Comparison of ENCODE assay signal across 13 mouse cellular contexts in genomic region chr8:122660022-122660421, GRCm38 (mm10). TPM values are rescaled to one million over a fixed set of nuclear protein-coding genes. Genes with fewer than 3 reads are reported as not detected.
DNase-seq lines count a peak whose midpoint lies in the region; ATAC-seq and TF ChIP-seq lines count a peak whose summit lies in the region.
"Had no signal": no experiment of that assay in that cellular context is flagged by ENCODE, and none has a peak within 500 bp of the region (broad histone marks: within the 10 kb centered on the region; RNA-seq: fewer than 3 reads in every experiment).

No protein-coding gene starts in this region.

- 75% methylated on average over 2 of the region's 2 CpGs for WGBS in hindbrain, postnatal 0 days
- 60% methylated on average over 2 of the region's 2 CpGs for WGBS in hindbrain, embryonic 13.5 days

- 0 out of 2 replicates have a peak, but pooled peaks cover 4% of the 10 kb centered on the region for H3K36me3 ChIP-seq in hindbrain, postnatal 0 days (ENCODE audit: insufficient read depth, low read length)
- no peaks in the 10 kb centered on the region for H3K36me3 ChIP-seq in hindbrain, embryonic 13.5 days
- H3K36me3 ChIP-seq in testis, adult 2 months (ENCODE audit: control insufficient read depth, insufficient read depth, low read length) = no peaks in the 10 kb centered on the region
- H3K36me3 ChIP-seq in splenic B cell, adult 2 months (ENCODE audit: control insufficient read depth, insufficient read depth, low read length, poor library complexity, severe bottlenecking) = no peaks in the 10 kb centered on the region

- peak; percentile 59 for TF ChIP-seq CTCF in hindbrain, postnatal 0 days (IDR thresholded peaks at IDR 0.05; ENCODE audit: low read depth)
- peak; percentile 83; the same call in 1 of the 2 replicates for TF ChIP-seq CTCF in testis, adult 2 months (IDR thresholded peaks at IDR 0.05; ENCODE audit: control insufficient read depth, insufficient read depth, insufficient replicate concordance, low read depth, low read length)
- peak; percentile 45 for TF ChIP-seq CTCF in cortical plate, adult 2 months (IDR thresholded peaks at IDR 0.05; ENCODE audit: extremely low read depth, insufficient read depth, low read length)

- no peaks in the 10 kb centered on the region for H3K9me3 ChIP-seq in hindbrain, postnatal 0 days (ENCODE audit: low read length)
- H3K9me3 ChIP-seq in hindbrain, embryonic 13.5 days = no peaks in the 10 kb centered on the region

- H3K4me3 ChIP-seq in hindbrain, postnatal 0 days (ENCODE audit: low read length) = no peak overlapping the region
- no peak overlapping the region for H3K4me3 ChIP-seq in hindbrain, embryonic 13.5 days
- H3K4me3 ChIP-seq in testis, adult 2 months (ENCODE audit: control insufficient read depth, low read depth, low read length) = no peak overlapping the region
- no peak overlapping the region for H3K4me3 ChIP-seq in cortical plate, adult 2 months (ENCODE audit: insufficient read depth, low read length)

- no peaks in the 10 kb centered on the region for H3K27me3 ChIP-seq in hindbrain, postnatal 0 days (ENCODE audit: insufficient read depth, low read length)
- H3K27me3 ChIP-seq in hindbrain, embryonic 13.5 days = no peaks in the 10 kb centered on the region
- no peaks in the 10 kb centered on the region for H3K27me3 ChIP-seq in testis, adult 2 months (ENCODE audit: control insufficient read depth, insufficient read depth, low read length)
- no peaks in the 10 kb centered on the region for H3K27me3 ChIP-seq in splenic B cell, adult 2 months (ENCODE audit: control insufficient read depth, insufficient read depth, low read length, poor library complexity, severe bottlenecking)

- ATAC-seq in hindbrain, postnatal 0 days = no peak
- no peak for ATAC-seq in hindbrain, embryonic 13.5 days (ENCODE audit: low FRiP score)

- H3K9ac ChIP-seq in hindbrain, postnatal 0 days (replicated peaks; ENCODE audit: low read length) = no peak overlapping the region
- H3K9ac ChIP-seq in hindbrain, embryonic 13.5 days = no peak overlapping the region

- TF ChIP-seq POLR2A in testis, adult 2 months (IDR thresholded peaks at IDR 0.05; ENCODE audit: control insufficient read depth, low read depth, low read length) = no peak
- no peak for TF ChIP-seq POLR2A in cortical plate, adult 2 months (IDR thresholded peaks at IDR 0.05; ENCODE audit: extremely low read depth, insufficient read depth, low read length)

- no peak overlapping the region for H3K27ac ChIP-seq in hindbrain, postnatal 0 days
- no peak overlapping the region for H3K27ac ChIP-seq in hindbrain, embryonic 13.5 days
- no peak overlapping the region for H3K27ac ChIP-seq in testis, adult 2 months (ENCODE audit: control insufficient read depth, insufficient read depth, low read depth, low read length)
- H3K27ac ChIP-seq in cortical plate, adult 2 months (ENCODE audit: insufficient read depth, low read length) = no peak overlapping the region

- no peak overlapping the region for H3K4me2 ChIP-seq in hindbrain, postnatal 0 days (ENCODE audit: low read depth, low read length)
- no peak overlapping the region for H3K4me2 ChIP-seq in hindbrain, embryonic 13.5 days
- H3K4me2 ChIP-seq: heart, embryonic 11.5 days had no signal

- peaks cover under 1% of the 10 kb centered on the region for H3K4me1 ChIP-seq in hindbrain, postnatal 0 days (ENCODE audit: insufficient read depth, low read length)
- H3K4me1 ChIP-seq in hindbrain, embryonic 13.5 days (replicated peaks) = peaks cover 95% of the 10 kb centered on the region
- peaks cover 3% of the 10 kb centered on the region for H3K4me1 ChIP-seq in testis, adult 2 months (ENCODE audit: control insufficient read depth, insufficient read depth, low read length)
- H3K4me1 ChIP-seq in cortical plate, adult 2 months (ENCODE audit: control insufficient read depth, insufficient read depth, low read length) = peaks cover 15% of the 10 kb centered on the region

- DNase-seq in hindbrain, postnatal 0 days (ENCODE audit: low spot score) = no peak
- no peak for DNase-seq in testis, postnatal 14 days (ENCODE audit: low spot score)
- DNase-seq in splenic B cell, adult 2 months (ENCODE audit: low read depth, low spot score) = peak; percentile 56
- DNase-seq in urinary bladder, postnatal 36 days (ENCODE audit: low spot score in 2 of 2) = no peak
- no peak for DNase-seq in MN1 (ENCODE audit: low spot score)
- DNase-seq: cerebellum, adult 11 months had no signal

RNA-seq across cellular contexts. Expression of gene Pabpn1l, which starts 37.5 kb away (rescaled TPM):
- not detected in 2 replicates for total RNA-seq in hindbrain, postnatal 0 days (2014; rRNA removed)
- not detected in 2 replicates for polyA plus RNA-seq in hindbrain, postnatal 0 days (2015; fragmentation: Nextera tagmentation; extraction: Ambion mirVana)
- polyA plus RNA-seq in hindbrain, embryonic 13.5 days (2015; fragmentation: Nextera tagmentation; extraction: Ambion mirVana) = not detected in 2 replicates
- not detected in 2 replicates for polyA plus RNA-seq in testis, adult 2 months (2012; rRNA removed)
- polyA plus RNA-seq in cortical plate, adult 2 months (2012; rRNA removed) = not detected in 2 replicates
- total RNA-seq: left cerebral cortex, postnatal 10 days; neutrophil, adult 5-6 weeks had no signal
- polyA plus RNA-seq: heart, embryonic 11.5 days; intestine, embryonic 14.5 days had no signal

RNA-seq across cellular contexts. Expression of gene Cbfa2t3, which starts 38.9 kb away (rescaled TPM):
- total RNA-seq in hindbrain, postnatal 0 days (2014; rRNA removed) = 9.2 and 10.0 TPM in 2 replicates
- polyA plus RNA-seq in hindbrain, postnatal 0 days (2015; fragmentation: Nextera tagmentation; extraction: Ambion mirVana) = 12.4 and 12.6 TPM in 2 replicates
- polyA plus RNA-seq in hindbrain, embryonic 13.5 days (2015; fragmentation: Nextera tagmentation; extraction: Ambion mirVana) = 27.2 and 30.2 TPM in 2 replicates
- polyA plus RNA-seq in testis, adult 2 months (2012; rRNA removed) = 0.53 and 0.59 TPM in 2 replicates
- 8.6 and 9.1 TPM in 2 replicates for polyA plus RNA-seq in cortical plate, adult 2 months (2012; rRNA removed)

RNA-seq across cellular contexts. Expression of gene Trappc2l, which starts 48.6 kb away (rescaled TPM):
- total RNA-seq in hindbrain, postnatal 0 days (2014; rRNA removed) = 7.6 and 11.4 TPM in 2 replicates
- polyA plus RNA-seq in hindbrain, postnatal 0 days (2015; fragmentation: Nextera tagmentation; extraction: Ambion mirVana) = 117 and 130 TPM in 2 replicates
- polyA plus RNA-seq in hindbrain, embryonic 13.5 days (2015; fragmentation: Nextera tagmentation; extraction: Ambion mirVana) = 98.9 and 101 TPM in 2 replicates
- 100 and 102 TPM in 2 replicates for polyA plus RNA-seq in testis, adult 2 months (2012; rRNA removed)
- polyA plus RNA-seq in cortical plate, adult 2 months (2012; rRNA removed) = 133 and 157 TPM in 2 replicates

RNA-seq across cellular contexts. Expression of gene Galns, which starts 48.8 kb away (rescaled TPM):
- total RNA-seq in hindbrain, postnatal 0 days (2014; rRNA removed) = 12.0 and 14.2 TPM in 2 replicates
- 9.1 and 10.0 TPM in 2 replicates for polyA plus RNA-seq in hindbrain, postnatal 0 days (2015; fragmentation: Nextera tagmentation; extraction: Ambion mirVana)
- polyA plus RNA-seq in hindbrain, embryonic 13.5 days (2015; fragmentation: Nextera tagmentation; extraction: Ambion mirVana) = 5.4 and 6.1 TPM in 2 replicates
- 5.9 TPM in 2 replicates for polyA plus RNA-seq in testis, adult 2 months (2012; rRNA removed)
- 7.2 and 8.8 TPM in 2 replicates for polyA plus RNA-seq in cortical plate, adult 2 months (2012; rRNA removed)
